Mouse (Mus musculus) megakaryocyte, adult 5-6 weeks (primary cell): ENCODE results near the gene Gna14. TPM values are rescaled to one million over a fixed set of nuclear protein-coding genes. Genes with fewer than 3 reads are reported as not detected.

Experiments used
- ATAC-seq: 2 replicates; pipeline ENCODE4 v1.8.0; 2016; ENCODE audit warnings: mild to moderate bottlenecking, inconsistent platforms; ENCODE audit not compliant: poor library complexity, severe bottlenecking
- total RNA-seq, 2 experiments: library from RNA; stranded (forward) in 1 of 2; stranded (reverse) in 1 of 2; fragments of 153-499, 151-499 nt in 1 of 2; fragments of 221-1000, 200-1000 nt in 1 of 2; gene quantifications; 2 replicates each; pipeline versions ENCODE4 v1.2.3 to v1.2.4; 2015 to 2017

Gene Gna14
- total RNA-seq (2015), result 1.2 and 2.3 TPM in 2 replicates
- total RNA-seq (2017), result 0.45 and 1.4 TPM in 2 replicates

DNA sequence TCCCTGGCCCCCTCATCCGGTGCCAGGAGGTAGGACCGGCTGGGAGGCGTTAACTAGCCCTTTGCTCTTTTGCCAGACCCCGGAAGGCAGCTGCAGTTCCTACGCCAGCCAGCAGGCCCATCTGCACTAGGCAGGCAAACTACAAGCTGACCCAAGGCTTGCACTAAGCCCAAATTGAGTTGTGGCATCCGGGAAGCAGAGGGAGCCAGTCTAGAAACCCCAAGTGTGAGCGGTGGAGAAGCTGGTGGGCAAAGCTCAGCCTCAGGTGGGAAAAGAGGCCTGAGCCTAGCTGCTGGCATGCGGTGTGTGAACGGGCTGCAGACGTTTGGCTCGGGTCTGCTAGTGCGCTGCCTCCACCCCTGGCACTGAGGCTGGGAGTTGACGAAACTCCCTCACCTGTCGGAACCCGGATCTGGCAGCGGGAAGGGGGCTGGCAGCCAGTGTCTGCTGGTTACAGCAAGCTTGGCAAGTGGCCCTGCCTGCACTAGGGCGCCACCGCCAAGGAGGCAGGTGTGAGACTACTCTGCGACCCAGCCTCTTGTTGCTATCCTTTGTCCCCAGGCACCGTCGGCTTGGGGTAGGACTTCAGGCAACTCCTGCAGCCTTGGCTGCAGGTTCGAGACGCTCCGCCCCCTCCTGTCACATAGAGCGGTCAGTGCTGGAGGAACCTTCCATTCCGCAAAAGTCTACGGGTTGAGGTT, at the start of gene Gna14:
Gna14 (plus strand) TSS at position 232 of the 701 bp plus-strand sequence.
- peak; percentile 86 for ATAC-seq

GRCm38 (mm10) chr19:16386514-16386913, 49.0 kb upstream of the Gna14 start:
- ATAC-seq, result no peak

GRCm38 (mm10) chr19:16390192-16390795, 45.3 kb upstream of the Gna14 start:
- no peak for ATAC-seq

GRCm38 (mm10) chr19:16394381-16394780, 41.2 kb upstream of the Gna14 start:
- no peak for ATAC-seq

DNA sequence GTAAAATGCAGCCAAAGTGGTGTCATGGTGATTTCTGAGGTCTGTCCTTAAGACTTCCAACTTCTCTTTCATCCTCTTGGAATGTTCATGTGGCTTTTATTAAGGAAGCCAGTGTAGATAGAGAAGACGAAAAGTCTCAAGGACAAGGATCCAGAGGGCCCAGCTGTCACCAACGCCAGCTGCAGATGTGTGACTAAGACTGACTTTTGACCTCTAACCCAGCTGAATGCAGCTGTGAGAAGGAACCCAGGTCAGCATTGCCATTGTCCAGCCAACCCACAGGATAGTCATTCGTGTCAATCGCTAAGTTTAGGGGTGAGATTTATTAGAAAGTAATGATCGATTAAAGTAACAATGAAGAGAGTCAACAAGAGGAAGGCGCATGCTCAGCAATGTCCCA, 32.5 kb upstream of the Gna14 start:
- ATAC-seq, result no peak

- peak; percentile 77 for ATAC-seq
Measured at GRCm38 (mm10) chr19:16407727-16408126, 27.8 kb upstream of the Gna14 start.

DNA sequence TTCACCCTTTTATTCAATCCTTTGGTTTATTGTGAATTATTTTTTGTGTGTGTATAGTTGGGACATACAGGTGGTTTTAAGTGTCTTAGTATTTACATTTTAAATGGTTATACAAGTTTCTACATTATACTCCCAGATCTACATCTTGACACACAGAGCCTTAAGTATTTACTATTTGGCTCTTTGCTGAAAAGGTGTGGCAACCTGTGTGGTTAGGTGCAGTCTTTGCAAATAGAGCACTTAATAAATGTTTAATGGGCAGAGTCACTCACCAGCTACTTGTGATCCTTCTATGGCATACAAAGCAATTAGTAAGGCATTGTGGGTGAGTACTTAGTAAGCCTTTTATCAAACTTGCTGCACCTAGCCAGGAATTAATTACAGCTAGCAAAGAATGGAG, 24.3 kb upstream of the Gna14 start:
- no peak for ATAC-seq

DNA sequence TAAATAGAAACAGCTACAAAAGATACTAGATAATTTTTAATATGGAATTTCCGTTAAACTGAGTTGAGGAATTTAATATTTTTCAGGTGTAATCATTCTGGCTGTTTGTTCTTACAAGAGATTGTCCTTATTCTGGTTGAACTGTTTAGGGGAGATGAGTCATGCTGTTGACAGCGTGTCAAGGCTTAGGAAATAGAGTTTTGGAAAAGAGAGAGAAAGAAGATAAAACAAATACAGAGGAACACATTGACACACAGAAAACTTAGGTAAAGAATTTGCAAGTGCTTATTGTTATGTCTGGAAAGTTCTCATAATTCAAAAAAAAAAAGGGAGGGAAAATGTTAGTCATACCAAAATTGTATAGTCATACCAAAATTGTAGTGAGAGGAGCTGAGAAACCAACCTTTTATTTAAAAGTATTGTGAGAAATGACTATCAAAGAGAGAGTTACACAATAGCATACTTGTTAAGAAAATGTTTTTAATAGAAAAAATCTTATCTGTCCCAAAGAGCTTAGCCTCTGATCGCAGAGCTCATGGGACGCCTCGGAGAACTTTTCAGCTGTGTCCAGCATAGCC, 17.4 kb upstream of the Gna14 start:
- no peak for ATAC-seq

DNA sequence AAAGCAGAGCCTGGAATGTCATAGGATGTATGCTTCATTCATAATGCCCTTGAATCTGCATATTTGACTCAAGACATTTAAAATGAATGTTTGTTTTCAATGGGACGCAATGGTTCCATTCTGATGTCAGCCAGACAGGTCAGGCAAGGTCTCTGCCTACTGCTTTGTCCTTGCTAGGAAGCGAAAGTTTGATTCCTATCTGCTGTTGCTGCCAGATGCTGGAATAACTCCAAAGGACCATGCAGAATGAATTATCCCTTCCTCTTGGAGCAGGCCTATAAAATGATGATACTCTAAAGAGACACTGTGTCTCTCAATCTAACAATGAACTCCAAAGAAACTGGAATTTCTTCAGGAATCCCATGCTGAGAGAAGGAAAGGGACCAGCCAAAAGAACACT, 10.0 kb upstream of the Gna14 start:
- ATAC-seq, result no peak

- no peak for ATAC-seq
Measured at GRCm38 (mm10) chr19:16431368-16431767, 4.2 kb upstream of the Gna14 start.

GRCm38 (mm10) chr19:16434879-16435278, 683 bp upstream of the Gna14 start:
- peak; percentile 31 for ATAC-seq

DNA sequence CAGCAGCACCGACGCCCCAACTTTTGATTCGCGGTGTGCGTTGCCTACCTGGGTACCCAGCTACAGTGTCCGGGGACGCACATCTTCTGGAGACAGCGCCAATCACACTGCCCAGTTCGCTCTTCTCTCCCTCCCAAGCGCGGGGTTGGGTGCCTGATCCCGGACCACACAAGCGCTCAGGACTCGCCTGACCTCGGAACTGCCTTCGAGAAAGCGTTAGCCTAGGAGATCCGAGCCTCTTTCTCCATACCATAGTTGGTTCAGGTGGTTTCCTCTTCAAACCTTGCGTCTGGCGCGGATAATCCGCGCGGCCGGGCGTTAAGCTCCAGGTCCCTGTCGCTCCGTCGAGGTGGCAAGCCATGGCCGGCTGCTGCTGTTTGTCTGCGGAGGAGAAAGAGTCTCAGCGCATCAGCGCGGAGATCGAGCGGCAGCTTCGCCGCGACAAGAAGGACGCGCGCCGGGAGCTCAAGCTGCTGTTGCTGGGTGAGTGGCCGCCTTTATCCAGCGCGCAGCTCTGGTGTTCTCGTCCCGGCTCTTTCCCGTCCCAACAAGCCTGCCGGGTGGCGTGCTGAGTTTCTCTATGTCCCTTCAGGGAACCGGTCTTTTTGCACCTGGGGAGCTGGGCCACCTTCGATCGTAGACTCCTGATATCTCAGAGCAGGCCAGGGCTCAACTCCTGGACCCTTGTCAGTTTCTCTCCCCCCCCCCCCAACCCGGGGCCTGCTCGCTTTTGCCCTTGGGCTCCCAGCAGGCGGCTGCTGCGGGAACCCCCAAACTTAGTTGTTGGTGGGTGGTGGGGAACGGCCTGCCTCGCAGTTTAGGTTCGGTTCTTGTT, 990 bp downstream of the Gna14 start:
- peak; percentile 26 for ATAC-seq

DNA sequence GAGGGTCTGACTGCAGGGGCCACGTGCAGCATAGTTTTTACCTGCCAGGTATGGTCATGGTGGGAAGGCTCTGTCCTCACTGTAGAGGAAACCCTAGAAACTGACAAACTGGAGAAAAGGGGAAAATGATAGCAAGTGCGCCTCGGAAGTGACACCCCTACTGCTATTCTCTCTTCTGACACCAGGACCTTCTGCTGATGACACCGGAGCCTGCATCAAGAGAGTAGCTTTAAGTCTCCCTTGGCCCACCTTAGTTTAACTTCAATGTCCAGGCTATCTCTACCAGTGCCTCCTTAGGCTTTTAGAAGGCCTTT, 1.6 kb downstream of the Gna14 start:
- no peak for ATAC-seq

DNA sequence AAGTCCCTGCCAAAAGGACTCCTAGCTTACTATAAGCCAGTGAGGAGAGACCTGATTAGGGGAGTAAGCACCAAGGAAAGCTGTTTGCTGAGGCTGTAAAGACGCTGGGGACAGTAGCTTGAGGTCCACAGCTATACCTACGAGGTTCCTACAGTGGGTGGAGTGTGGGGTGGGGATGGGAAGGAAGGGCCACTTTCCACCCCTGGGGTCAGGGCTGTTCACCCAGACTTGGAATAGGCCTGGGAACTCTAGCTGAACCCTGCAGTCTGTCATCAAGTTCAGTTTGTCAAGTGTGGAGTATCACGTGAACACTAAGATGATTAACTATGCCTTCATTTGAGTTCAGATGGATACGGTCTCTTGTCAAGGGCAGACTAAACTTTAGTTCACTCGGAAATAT, 2.3 kb downstream of the Gna14 start:
- ATAC-seq, result no peak

GRCm38 (mm10) chr19:16439278-16439677, 3.7 kb downstream of the Gna14 start:
- ATAC-seq, result no peak

- no peak for ATAC-seq
Measured at GRCm38 (mm10) chr19:16439834-16440233, 4.3 kb downstream of the Gna14 start.

DNA sequence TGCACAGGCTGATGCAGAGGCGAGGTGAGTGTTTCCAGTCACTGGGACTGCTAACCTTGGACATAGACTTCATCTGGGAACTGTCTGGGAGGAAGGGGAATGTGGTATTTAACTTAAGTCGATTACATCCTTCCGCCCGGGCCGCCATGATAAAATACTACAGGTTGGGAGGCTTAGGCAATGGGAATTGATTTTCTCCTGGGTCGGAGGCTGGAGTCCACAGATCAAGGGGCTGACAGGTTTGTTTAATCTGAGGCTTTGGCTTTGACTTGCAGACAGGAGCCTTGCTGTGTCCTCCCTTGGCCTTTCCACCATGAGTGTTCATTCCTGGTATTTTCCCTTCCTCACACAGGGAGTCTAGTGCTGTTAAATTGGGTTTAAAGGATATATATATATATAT, 5.8 kb downstream of the Gna14 start:
- no peak for ATAC-seq

DNA sequence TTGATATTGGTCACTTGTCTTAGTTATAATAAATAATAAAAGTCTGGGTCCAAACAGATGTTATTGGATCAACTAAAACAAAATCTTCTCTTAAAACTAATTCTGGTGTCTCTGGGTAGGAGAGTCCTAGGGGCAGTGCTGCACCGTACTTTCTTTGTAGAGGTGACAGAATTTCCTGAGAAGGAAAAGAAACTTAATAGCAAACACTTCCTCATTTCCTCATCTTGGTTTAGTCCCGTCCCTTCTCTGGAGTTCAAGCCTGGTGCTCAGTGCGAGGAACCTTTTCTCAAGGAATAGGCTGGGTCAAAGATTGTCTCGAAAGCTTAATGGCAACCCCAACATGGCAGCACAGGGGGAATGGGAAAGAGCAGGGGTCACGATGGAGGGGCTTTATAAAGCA, 7.8 kb downstream of the Gna14 start:
- ATAC-seq, result 0 out of 2 replicates have a peak, but pooled peaks have one; percentile 15

DNA sequence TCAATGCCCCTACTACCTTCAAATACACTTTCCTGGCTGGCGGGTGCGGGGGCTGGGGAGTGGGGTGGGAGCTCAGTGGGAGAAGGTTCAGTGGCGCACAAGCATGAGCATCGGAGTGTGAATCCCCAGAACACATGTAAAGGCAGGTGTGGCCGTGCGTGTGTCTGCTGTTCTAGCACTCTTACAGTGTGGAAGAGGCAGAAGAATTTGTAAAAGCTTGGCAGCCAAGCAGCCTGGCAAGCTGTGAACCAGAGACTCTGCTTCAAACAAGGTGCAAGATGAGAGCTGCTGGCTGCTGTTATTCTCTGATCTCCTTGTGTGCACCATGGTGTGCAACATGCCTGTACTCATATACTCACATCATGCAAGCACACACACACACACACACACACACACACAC, 11.1 kb downstream of the Gna14 start:
- ATAC-seq, result no peak

DNA sequence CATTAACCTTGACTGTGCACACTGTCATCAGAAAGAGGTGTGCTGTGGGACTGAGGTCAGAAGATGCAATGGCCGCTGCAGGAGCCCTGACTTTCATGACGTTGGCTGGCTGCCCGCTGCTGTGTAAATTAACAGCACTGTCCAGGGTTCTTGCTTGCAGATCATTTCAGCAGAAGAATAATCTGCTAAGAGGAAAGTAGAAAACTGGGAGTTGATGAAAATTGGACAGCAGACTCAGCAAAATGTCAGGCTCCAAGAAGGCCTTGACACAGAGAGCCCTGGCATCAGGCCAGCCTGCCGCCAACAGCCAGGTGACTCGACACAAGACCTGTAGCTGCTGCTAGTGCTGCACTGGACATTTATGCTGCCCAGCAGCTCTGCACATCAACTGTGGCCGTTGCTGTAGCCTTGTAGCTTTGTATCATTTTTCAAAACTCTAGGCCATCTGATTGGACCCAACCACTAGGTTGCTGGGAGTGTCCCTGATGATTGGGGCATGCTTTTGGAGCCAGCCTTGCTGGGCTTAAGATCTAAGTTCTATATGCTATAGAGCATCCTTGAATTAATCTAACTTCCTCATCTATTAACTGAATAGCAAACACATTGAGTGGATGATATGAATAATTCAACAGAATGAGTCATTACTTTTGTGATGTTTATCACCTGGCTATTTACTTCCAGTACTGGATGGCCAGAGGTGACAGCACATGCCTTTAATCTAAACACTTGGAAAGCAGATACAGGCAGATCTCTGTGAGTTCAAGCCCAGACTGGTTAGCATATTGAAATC, 12.5 kb downstream of the Gna14 start:
- no peak for ATAC-seq

- no peak for ATAC-seq
Measured at GRCm38 (mm10) chr19:16448796-16449195, 13.2 kb downstream of the Gna14 start.
